Mouse (Mus musculus) ovary, adult 2 months (tissue): ENCODE measurements around the gene 4930432M17Rik. TPM values are rescaled to one million over a fixed set of nuclear protein-coding genes. Genes with fewer than 3 reads are reported as not detected.

ENCODE experiments used
- polyA plus RNA-seq: library from polyadenylated mRNA; depleted of rRNA; stranded (reverse); fragments of >200 nt; gene quantifications from 2 replicates; pipeline ENCODE4 v1.2.3, GENCODE M21; 2012; rRNA removed

The 4930432M17Rik gene
- not detected in 2 replicates for polyA plus RNA-seq

GRCm38 (mm10) chr3:121670462-121670861, at the start of gene 4930432M17Rik:
4930432M17Rik (plus strand) TSS chr3:121670762.

DNA sequence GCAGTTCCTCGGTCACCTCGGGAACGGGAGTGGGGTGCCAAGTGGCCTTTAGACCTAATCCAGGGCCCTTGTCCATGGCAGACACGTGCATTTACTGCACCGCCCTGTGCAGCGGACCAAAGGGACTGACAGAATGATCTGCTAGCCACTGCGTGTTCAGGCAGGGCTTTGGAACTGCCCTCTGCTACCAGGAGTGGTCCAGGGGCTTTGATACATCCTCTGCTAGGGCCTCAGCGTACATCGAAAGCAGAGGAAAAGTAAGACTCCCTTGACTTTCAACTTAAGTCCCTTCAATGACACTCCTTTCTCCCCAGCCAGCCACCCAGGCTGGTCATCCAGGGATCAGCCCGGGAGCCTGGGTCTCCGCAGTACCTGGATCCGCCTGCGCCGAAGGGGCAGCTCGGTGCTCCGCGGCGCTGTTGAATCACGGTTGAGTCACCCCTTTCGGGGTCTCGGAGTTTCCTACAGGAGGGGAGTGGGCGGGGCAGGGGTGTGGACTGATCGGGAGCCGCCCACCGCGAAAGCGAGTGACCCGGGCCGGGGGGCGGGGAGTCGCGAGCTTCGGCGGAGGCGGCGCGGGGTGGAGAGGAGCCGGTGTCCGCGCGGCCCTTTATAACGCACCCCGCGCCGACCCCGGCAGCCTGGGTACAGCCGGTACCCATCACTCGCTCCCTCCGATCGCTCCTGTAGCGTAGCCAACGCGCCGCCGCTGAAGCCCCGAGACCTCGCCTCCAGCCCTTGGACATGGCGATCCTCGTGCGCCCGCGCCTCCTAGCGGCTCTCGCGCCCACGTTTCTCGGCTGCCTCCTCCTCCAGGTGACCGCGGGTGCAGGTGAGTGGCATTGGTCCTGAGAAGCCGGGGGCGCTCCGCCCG, 52.6 kb downstream of the 4930432M17Rik start, which contains the start of gene F3:
Gene F3, plus strand, starts transcription at position 567 of the 874 bp plus-strand sequence.

Other genes starting within 250 kb of the 4930432M17Rik start
- gene Cnn3, start 244.3 kb upstream of the 4930432M17Rik start, polyA plus RNA-seq = 496 TPM in 2 replicates
- 6.1 and 8.1 TPM in 2 replicates for gene Slc44a3, start 138.4 kb upstream of the 4930432M17Rik start, polyA plus RNA-seq
- 40.1 and 55.9 TPM in 2 replicates for gene F3, start 52.8 kb downstream of the 4930432M17Rik start, polyA plus RNA-seq
- 2.0 and 3.2 TPM in 2 replicates for gene Abcd3, start 144.5 kb downstream of the 4930432M17Rik start, polyA plus RNA-seq